Mouse (Mus musculus) mouse embryonic stem cell (cell line): ENCODE data around the gene Gpr161.

ENCODE experiments used
- in situ Hi-C, 2 experiments: fragments of 300-500 bp; cut with MboI; formaldehyde crosslinking; loops; 1 replicate in 1 of 2; 3 replicates in 1 of 2; pipeline ENCODE4 v1.14.3; 2019 to 2020; ENCODE audit warnings: low sequenced_read_pairs in 2 of 2, low pct_unique_long_range_greater_than_20kb in 1 of 2, mixed read lengths in 1 of 2; ENCODE audit not compliant: unreplicated experiment in 1 of 2

Gpr161 gene

DNA sequence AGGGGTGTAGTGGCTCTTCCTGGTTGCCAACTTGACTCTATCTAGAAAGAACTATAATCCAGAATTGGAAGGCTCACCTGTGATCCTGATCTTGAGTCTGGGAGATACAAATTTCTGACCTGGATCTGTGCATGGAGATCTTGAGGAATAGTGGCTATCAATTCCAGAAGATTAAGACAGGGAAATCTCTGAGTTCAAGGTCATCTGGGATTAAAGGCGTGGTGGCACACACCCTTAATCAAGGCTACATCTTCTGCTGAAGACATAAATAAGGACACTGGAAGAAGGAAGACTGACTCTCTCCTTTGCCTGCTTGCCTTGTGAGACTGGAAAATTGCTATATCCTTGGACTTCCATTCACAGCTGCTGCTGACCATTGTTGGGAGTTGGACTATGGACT, at the start of gene Gpr161:
Gene Gpr161 (plus strand): TSS at position 301 of the 400 bp plus-strand sequence.
- in situ Hi-C loops = no loop called here

- in situ Hi-C loops = no loop called here
These were observed 49.0 kb upstream of the Gpr161 start for GRCm38 (mm10) chr1:165246587-165246986.

DNA sequence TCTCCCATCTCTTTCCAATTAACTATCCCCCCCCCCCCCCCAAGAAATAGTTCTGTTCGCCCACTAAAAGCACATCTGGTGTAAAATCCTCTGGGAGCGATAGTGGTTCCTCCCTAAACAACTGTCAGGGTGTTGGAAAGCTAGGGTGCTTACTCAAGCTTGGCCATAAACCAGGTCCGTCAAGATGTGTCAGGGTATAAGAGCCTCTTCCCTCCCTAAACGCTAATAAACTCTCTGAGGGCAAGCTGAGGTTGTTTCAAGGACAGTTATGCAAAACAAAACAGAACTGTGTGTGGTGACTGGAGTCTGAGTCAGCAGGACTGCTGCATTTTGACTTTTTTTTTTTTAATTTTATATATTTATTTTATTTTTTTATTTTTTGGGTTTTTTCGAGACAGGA, 48.5 kb upstream of the Gpr161 start:
- in situ Hi-C loops = no loop called here

- in situ Hi-C loops = no loop called here
These were observed 47.8 kb upstream of the Gpr161 start for GRCm38 (mm10) chr1:165247788-165248187.

GRCm38 (mm10) chr1:165248842-165249241, 46.7 kb upstream of the Gpr161 start:
- in situ Hi-C loops = no loop called here

DNA sequence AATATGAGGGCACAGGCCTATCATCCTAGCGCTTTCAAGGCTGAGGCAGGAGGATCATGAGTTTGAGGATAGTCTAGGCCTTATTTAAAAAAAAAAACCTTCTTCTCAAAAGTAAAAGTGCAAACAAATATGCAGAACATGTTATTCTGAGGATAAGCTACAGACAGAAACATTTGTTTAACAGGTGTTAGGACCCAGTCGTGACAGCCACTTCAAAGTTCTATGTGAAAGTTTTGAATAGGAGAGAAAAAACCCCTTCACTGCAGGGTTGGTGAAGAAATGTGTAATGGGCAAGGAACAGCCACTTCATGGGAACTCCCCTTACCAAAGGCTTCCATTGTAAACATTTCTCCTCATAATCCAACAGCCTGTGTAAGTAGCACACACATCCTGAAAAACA, 45.0 kb upstream of the Gpr161 start:
- in situ Hi-C loops = loop anchor here in 1 of 2 experiments (5.0 kb wide), 1 partner anchor 62 kb away; no protein-coding TSS in a partner anchor

DNA sequence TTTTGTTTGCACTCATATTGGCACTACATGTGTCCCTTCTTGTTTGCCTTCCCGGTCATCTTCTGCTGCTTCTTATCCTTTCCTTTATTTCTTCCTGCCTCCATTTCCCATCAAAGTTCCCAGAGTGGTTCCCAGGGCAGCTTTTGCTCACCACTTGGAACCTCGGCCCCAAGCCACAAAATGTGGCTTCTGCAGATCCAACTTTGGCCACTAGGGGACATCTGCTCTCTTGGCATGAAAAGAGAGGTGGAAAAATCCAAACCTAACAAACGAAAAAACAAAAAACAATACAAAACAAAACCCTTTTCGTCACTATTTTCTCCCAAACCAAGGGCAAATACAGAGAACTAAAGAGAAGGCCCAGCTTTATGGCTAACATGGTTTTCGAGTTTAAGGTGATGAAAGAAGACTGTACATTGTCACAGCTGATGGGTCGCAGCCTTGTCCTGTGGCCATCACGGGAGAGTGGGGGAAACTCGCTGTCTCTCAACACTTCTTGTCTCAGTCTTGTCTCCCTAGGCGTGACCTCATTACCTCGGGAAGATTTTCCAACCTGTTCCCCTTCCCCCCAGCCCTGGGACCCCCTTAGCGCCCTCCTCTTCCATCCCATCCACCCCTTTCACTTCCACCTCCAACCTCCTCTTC, 43.4 kb upstream of the Gpr161 start:
- in situ Hi-C loops = loop anchor here in 1 of 2 experiments (5.0 kb wide), 1 partner anchor 60 kb away; no protein-coding TSS in a partner anchor

- in situ Hi-C loops = no loop called here
These were observed 20.6 kb upstream of the Gpr161 start for GRCm38 (mm10) chr1:165274946-165275345.

DNA sequence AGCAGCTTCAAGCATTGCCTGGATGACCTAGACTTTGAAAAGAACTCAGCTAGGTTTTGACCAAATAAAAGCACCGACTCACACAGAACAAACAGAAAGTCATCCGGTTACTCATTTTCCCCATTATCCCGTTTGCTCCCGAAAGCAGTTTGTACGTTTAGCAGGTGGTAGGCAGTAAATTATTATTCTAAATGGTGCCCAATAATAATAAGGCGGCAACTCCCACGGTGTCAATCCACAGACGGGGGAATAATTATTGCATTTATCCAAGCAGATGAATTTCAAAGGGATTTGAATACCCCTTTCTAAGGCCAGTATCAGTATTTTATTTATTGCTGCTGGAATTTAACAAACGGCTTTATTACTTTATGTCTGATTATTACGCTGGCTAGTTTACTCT, 14.8 kb upstream of the Gpr161 start:
- in situ Hi-C loops = no loop called here

DNA sequence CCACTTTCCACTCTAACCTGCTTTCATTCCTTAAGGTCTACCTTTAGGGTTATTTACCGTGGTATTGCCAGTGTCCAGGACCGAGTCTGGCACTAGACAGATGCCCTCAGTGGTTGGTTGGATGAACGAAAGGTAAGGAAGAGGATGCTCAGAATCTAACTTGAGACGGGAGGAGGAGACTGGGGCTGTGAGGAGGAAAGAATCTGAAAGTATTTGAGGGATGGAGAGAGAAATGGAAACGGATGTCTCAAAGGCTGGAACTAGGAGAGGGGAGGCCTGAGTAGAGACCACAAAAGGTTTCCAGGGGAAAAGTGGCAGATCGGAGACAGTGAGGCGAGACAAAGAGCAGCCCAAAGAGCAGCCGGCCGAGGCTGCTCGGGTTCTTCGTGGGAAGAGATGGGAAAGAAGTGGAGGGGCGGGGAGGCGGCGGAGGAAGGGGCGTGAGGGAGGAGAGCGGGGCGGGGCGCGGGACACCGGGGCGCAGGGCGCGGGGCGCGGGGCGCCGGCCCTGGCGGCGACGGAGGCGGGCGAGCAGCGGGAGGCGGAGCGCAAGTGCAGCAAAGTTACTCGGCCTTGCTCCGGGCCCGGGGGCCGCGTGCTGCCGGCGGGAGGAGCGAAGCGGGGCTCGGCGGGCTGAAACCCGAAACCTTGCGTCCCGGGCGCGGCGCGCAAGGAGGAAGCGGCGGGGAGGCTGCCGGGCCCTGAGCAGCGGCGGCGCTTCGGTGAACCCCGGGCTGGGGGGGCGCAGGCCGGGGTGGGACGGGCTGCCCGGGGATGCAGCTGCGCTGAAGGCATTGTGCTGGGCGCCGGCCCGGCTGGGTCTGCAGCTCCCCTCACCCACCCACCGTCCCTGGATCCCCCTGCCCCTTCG, 14.0 kb upstream of the Gpr161 start:
- in situ Hi-C loops = no loop called here

GRCm38 (mm10) chr1:165282222-165282966, 13.2 kb upstream of the Gpr161 start:
- in situ Hi-C loops = no loop called here

DNA sequence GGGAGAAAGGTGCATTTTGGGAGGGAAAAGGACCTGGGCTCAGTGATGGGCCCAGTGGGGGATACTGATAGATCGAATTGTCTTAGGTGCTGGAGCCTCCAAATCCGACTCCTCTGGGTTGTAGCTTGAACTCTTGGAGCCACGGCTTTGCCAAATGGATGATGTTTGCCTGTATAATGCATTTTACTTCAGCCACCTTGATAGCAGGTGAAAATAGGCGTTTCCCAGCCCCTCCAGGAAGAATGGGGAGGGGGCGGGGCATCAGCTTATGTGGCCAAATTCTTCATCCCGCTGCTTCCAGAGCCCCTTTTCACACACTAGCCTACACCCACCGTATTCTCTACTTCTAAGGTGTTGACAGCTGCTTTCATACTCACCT, 12.6 kb upstream of the Gpr161 start:
- in situ Hi-C loops = no loop called here

- in situ Hi-C loops = no loop called here
These were observed 11.5 kb upstream of the Gpr161 start for GRCm38 (mm10) chr1:165284096-165284495.

DNA sequence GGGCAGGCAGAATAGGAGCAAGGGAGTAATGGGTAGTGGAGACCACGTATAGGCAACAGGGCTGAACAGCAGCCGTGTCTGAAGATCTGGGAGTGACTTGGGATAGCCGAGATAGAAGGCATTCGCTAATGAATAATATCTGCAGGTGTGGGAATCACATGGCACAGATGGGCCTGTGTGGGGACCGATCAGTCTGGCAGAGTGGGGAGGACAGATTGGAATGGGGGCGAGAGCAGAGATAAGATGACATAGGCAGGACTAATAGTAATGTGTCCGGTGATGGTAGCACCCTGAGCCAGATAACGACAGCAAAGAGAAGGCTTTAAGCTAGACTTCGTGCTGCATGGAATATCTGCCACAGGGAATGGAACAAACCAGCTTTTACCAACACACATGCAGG, 7.4 kb upstream of the Gpr161 start:
- in situ Hi-C loops = no loop called here

DNA sequence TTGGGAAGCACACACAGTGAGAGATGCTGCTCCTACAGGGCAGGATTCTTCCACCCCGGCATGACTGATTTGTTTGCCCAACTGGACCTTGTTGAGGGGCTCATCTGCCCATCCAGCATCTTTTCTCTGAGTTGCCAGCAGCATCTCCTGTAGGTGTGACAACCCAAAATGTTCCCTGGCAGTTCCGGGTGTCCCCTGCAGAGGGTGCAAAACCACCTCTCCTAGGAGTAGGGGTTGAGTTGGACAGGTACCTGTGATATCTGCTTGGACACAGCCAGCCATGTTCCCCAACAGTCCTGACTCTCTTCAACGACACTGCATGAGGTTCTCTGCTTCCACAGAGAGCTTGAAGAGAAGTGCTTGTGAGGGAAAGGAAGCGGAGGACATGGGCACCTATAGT, 5.8 kb upstream of the Gpr161 start:
- in situ Hi-C loops = no loop called here

- in situ Hi-C loops = no loop called here
These were observed 4.0 kb upstream of the Gpr161 start for GRCm38 (mm10) chr1:165291606-165292005.

- in situ Hi-C loops = no loop called here
These were observed 5.5 kb downstream of the Gpr161 start for GRCm38 (mm10) chr1:165301108-165301507.

DNA sequence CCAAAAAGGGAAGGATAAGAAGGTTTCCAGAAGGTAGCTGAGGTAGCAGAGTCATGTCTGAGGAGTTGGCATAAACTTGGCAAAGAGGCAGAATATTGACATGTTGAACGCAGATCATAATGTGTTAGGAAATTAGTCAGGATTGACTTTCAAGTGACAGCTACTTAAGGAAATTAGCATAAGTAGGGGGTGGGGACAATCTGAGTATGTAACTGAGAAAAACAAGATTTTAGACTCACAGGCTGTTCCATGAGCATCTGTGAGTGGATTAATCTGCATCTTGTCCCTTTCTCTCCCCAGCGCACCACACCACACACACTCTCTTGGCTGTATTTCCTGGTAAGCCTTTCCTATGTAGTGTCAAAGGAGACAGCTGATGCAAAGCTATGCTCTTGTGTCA, 6.0 kb downstream of the Gpr161 start:
- in situ Hi-C loops = no loop called here
